Mouse (Mus musculus): ENCODE measurements around the gene Ell.
"Not testable (repeated sequence)": the region's sequence is repeated elsewhere in the genome, so short reads cannot be mapped to it uniquely, and the experiment has no call there.

Ell gene

GRCm38 (mm10) chr8:70506328-70507026, 32.8 kb upstream of the Ell start, which contains the start of gene Rex1bd:
TSS of gene Rex1bd (minus strand) at chr8:70506752.
- peak; percentile 92 for DNase-seq (ENCODE audit: low spot score in 2 of 2)

- no peak for DNase-seq (ENCODE audit: low spot score in 2 of 2)
These were observed 32.2 kb upstream of the Ell start for GRCm38 (mm10) chr8:70507027-70507393.

- no peak for DNase-seq (ENCODE audit: low spot score in 2 of 2)
These were observed 29.8 kb upstream of the Ell start for GRCm38 (mm10) chr8:70509281-70509952.

GRCm38 (mm10) chr8:70510228-70510915, 28.9 kb upstream of the Ell start, which contains the start of gene Uba52:
TSS of gene Uba52 (minus strand) at chr8:70510801.
- DNase-seq (ENCODE audit: low spot score in 2 of 2) = peak; percentile 96 to 98

- DNase-seq (ENCODE audit: low spot score in 2 of 2) = not testable (repeated sequence)
These were observed 28.1 kb upstream of the Ell start for GRCm38 (mm10) chr8:70511174-70511573.

GRCm38 (mm10) chr8:70511770-70512169, 27.5 kb upstream of the Ell start:
- DNase-seq (ENCODE audit: low spot score in 2 of 2) = no peak

GRCm38 (mm10) chr8:70512253-70512903, 26.9 kb upstream of the Ell start:
- no peak for DNase-seq (ENCODE audit: low spot score in 2 of 2)

GRCm38 (mm10) chr8:70513441-70513840, 25.8 kb upstream of the Ell start:
- no peak for DNase-seq (ENCODE audit: low spot score in 2 of 2)

- peak in 1 of 2 experiments; percentile 51 for DNase-seq (ENCODE audit: low spot score in 2 of 2)
These were observed 21.2 kb upstream of the Ell start for GRCm38 (mm10) chr8:70517940-70518643.

GRCm38 (mm10) chr8:70519043-70519442, 20.2 kb upstream of the Ell start:
- no peak for DNase-seq (ENCODE audit: low spot score in 2 of 2)

- DNase-seq (ENCODE audit: low spot score in 2 of 2) = no peak
These were observed 19.7 kb upstream of the Ell start for GRCm38 (mm10) chr8:70519606-70520005.

GRCm38 (mm10) chr8:70522592-70523403, 16.5 kb upstream of the Ell start:
- peak; percentile 94 to 95 for DNase-seq (ENCODE audit: low spot score in 2 of 2)

GRCm38 (mm10) chr8:70527111-70527511, 12.1 kb upstream of the Ell start:
- DNase-seq (ENCODE audit: low spot score in 2 of 2) = no peak

GRCm38 (mm10) chr8:70527512-70528181, 11.6 kb upstream of the Ell start, which contains the start of the genes Fkbp8 and Kxd1:
TSS of gene Fkbp8 (plus strand) at chr8:70527724.
TSS of gene Kxd1 (minus strand) at chr8:70527956.
- peak; percentile 96 to 97 for DNase-seq (ENCODE audit: low spot score in 2 of 2)

- DNase-seq (ENCODE audit: low spot score in 2 of 2) = no peak
These were observed 11.0 kb upstream of the Ell start for GRCm38 (mm10) chr8:70528182-70528797.

- DNase-seq (ENCODE audit: low spot score in 2 of 2) = no peak
These were observed 10.0 kb upstream of the Ell start for GRCm38 (mm10) chr8:70529299-70529698.

- no peak for DNase-seq (ENCODE audit: low spot score in 2 of 2)
These were observed 9.5 kb upstream of the Ell start for GRCm38 (mm10) chr8:70529741-70530161.

- no peak for DNase-seq (ENCODE audit: low spot score in 2 of 2)
These were observed 8.9 kb upstream of the Ell start for GRCm38 (mm10) chr8:70530314-70530713.

GRCm38 (mm10) chr8:70534281-70534680, 5.0 kb upstream of the Ell start:
- peak in 1 of 2 experiments; percentile 51 for DNase-seq (ENCODE audit: low spot score in 2 of 2)

Measured in urinary bladder, postnatal 4 days (tissue).